Mouse (Mus musculus) ES-E14 (cell line): Measurements from ENCODE around the gene Nfkbie. TPM values are rescaled to one million over a fixed set of nuclear protein-coding genes. Genes with fewer than 3 reads are reported as not detected.

ENCODE experiments used
- DNase-seq: peaks from one replicate; pipeline ENCODE4 v3.0.0-alpha.2; 2013; ENCODE audit warnings: low read depth, low spot score
- H3K27ac ChIP-seq: 2 replicates; pipeline ENCODE4 v1.5.1; 2012; ENCODE audit warnings: low read depth, mild to moderate bottlenecking, low read length, moderate library complexity, mixed read lengths; ENCODE audit not compliant: poor library complexity, insufficient read depth, severe bottlenecking
- H3K36me3 ChIP-seq: 2 replicates; pipeline ENCODE4 v1.6.1; 2012; ENCODE audit warnings: mild to moderate bottlenecking, low read length, moderate library complexity, mixed read lengths; ENCODE audit not compliant: control insufficient read depth, poor library complexity, insufficient read depth, severe bottlenecking
- H3K4me1 ChIP-seq, 2 experiments: fragments of 150-350 bp in 1 of 2; sonication (generic) in 1 of 2; 2 replicates each; pipeline ENCODE4 v1.6.1; 2012; ENCODE audit warnings: low read length in 2 of 2, mild to moderate bottlenecking in 1 of 2, mixed read lengths in 1 of 2; ENCODE audit not compliant: control insufficient read depth in 2 of 2, insufficient read depth in 2 of 2, poor library complexity in 1 of 2
- H3K4me3 ChIP-seq, 2 experiments: fragments of 150-350 bp in 1 of 2; sonication (generic) in 1 of 2; 2 replicates each; pipeline ENCODE4 v1.5.1; 2012; ENCODE audit warnings: low read length in 2 of 2, low read depth in 1 of 2, mild to moderate bottlenecking in 1 of 2, mixed read lengths in 1 of 2; ENCODE audit not compliant: insufficient read depth in 1 of 2, poor library complexity in 1 of 2, severe bottlenecking in 1 of 2
- H3K9ac ChIP-seq: 2 replicates; pipeline ENCODE4 v1.6.1; 2012; ENCODE audit warnings: low read depth, mild to moderate bottlenecking, low read length, mixed read lengths; ENCODE audit not compliant: poor library complexity, insufficient read depth, severe bottlenecking
- H3K9me3 ChIP-seq: fragments of 150-350 bp; sonication (generic); 2 replicates; pipeline ENCODE4 v1.6.1; 2012; ENCODE audit warnings: low read depth, mild to moderate bottlenecking, low read length; ENCODE audit not compliant: control insufficient read depth, insufficient read depth
- CHD2 ChIP-seq: IDR thresholded peaks from 2 replicates; pipeline ENCODE4 v1.6.1; 2014; ENCODE audit warnings: mild to moderate bottlenecking, low read depth, low read length, inconsistent platforms
- HCFC1 ChIP-seq: IDR thresholded peaks from 2 replicates; pipeline ENCODE4 v1.6.1; 2012; ENCODE audit warnings: low read length, inconsistent platforms, borderline replicate concordance; ENCODE audit not compliant: insufficient read depth
- MAFK ChIP-seq: IDR thresholded peaks from 2 replicates; pipeline ENCODE4 v1.6.1; 2014; ENCODE audit warnings: mild to moderate bottlenecking, low read depth, low read length, inconsistent platforms; ENCODE audit not compliant: insufficient read depth
- ZC3H11A ChIP-seq: IDR thresholded peaks from 2 replicates; pipeline ENCODE4 v1.6.1; 2012; ENCODE audit warnings: low read depth, mild to moderate bottlenecking, inconsistent platforms, low read length, borderline replicate concordance
- ZNF384 ChIP-seq: IDR thresholded peaks from 2 replicates; pipeline ENCODE4 v1.6.1; 2012; ENCODE audit warnings: low read depth, low read length, inconsistent platforms
- in situ Hi-C, 2 experiments: fragments of 600-800 bp; cut with MboI; formaldehyde crosslinking; loops; one replicate each; pipeline ENCODE4 v1.15.1; 2025; ENCODE audit warnings: low sequenced_read_pairs in 2 of 2, inconsistent platforms in 1 of 2; ENCODE audit not compliant: unreplicated experiment in 2 of 2
- total RNA-seq: library from RNA; depleted of rRNA; stranded (reverse); fragments of 300-350 nt; gene quantifications from 2 replicates; pipeline ENCODE4 v1.2.3, GENCODE M21; 2012

Nfkbie gene
- total RNA-seq, 1 experiment: 2.2 TPM

DNA sequence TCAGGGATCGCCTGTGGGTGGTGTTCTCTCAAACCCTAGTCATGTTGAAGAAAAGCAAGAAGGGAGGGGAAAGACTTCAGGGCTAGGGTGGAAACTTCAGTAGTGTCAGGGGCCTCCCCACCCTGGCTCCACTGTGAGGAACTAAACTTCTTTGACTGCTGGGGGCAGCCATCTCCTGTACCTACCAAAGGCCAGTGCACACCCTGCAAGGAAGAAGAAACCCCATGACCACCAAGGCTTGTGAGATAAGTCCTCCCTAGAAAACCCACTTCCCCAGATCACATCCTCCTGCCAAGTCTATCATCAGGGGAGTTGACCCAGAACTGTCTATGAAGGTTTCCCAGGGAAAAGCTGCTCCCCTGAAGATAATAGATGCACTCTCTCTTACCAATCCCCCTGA, 1.1 kb upstream of the Nfkbie start:
- no peak for DNase-seq
- TF ChIP-seq HCFC1: no peak
- TF ChIP-seq MAFK: no peak
- no peak for TF ChIP-seq CHD2
- no peak for TF ChIP-seq ZNF384
- TF ChIP-seq ZC3H11A: no peak
- H3K27ac ChIP-seq: no peak overlapping the region
- H3K4me1 ChIP-seq: peaks cover 4 to 6% of the 10 kb centered on the region in 2 experiments; a peak in 3 of 4 replicates
- in situ Hi-C loops: loop anchor here (10.0 kb wide), 1 partner anchor 80 kb away; the partner anchor contains the start of gene Spats1 (in 2 of the 2)
- no peaks in the 10 kb centered on the region for H3K9me3 ChIP-seq
- H3K36me3 ChIP-seq: no peaks in the 10 kb centered on the region
- no peak overlapping the region for H3K4me3 ChIP-seq
- H3K9ac ChIP-seq: no peak overlapping the region

DNA sequence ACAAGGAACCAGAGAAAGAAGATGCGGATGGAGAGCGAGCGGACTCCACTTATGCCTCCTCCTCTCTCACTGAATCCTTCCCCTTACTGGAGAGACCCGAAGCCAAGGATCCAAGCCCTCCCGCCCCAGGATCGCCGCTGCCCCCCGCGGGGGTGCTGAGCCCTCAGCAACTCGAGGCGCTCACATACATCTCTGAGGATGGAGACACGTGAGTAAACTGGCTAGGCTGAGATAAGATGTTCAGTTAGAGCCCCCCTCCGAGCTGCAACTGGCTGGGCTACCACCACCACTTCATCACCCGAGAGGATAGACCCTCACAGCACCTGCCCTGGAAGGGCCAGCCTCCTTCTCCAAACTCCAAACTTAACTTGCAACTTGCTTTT, 595 bp downstream of the Nfkbie start:
- no peak for TF ChIP-seq CHD2
- TF ChIP-seq MAFK: no peak
- TF ChIP-seq HCFC1: no peak
- TF ChIP-seq ZC3H11A: no peak
- no peak for TF ChIP-seq ZNF384
- Histone ChIP-seq H3K9ac (peak overlapping the region; percentile 72), H3K9me3 (no peaks in the 10 kb centered on the region), H3K4me1 (peaks cover 4 to 6% of the 10 kb centered on the region in 2 experiments; a peak in 3 of 4 replicates), H3K4me3 (peak overlapping the region; percentile 78 to 86), H3K27ac (no peak overlapping the region), H3K36me3 (no peaks in the 10 kb centered on the region)
- in situ Hi-C loops: loop anchor here (10.0 kb wide), 1 partner anchor 81 kb away; the partner anchor contains the start of gene Spats1 (in 2 of the 2)
- DNase-seq: no peak

DNA sequence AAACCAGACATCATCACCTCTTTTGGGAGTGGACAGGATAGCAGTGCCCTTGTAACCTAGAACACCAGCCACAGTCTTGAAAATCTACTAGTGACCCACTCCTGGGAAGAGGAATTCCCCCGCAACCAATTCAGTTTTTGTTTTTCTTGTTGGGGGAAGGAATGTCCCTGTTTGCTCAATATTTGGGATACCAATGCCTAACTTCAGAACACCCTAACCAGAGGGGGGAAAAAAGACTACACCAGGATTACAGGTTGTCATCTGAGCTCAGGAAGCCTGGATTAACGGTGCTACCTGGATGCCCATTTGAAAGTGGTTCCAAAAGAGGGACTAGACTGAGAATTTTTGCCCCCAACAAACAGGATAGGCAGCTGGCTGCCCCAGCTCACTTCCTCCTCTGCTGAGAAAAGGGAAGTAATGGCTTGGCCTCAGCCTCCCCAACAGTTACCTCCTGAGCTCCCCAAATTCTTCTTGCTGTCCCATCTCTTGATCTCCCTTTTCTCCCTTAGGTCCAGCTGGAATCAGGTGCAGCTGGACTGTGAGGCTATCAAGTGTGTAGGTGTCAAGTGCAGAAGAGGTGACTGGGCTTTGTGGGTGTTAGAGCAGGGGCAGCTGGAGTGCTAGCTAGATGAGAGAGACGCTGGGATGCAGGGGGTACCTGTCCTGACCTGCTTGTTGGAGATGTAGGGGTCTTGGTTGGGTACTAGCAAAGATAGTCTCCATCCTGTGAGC, 1.2 kb downstream of the Nfkbie start:
- TF ChIP-seq HCFC1 (no peak), MAFK (no peak), ZC3H11A (no peak), CHD2 (no peak), ZNF384 (no peak)
- Histone ChIP-seq H3K27ac (no peak overlapping the region), H3K9ac (no peak overlapping the region), H3K9me3 (no peaks in the 10 kb centered on the region), H3K4me3 (peak overlapping the region in 1 of 2 experiments; percentile 86; a peak in 1 of 4 replicates), H3K4me1 (peaks cover 4 to 6% of the 10 kb centered on the region in 2 experiments; a peak in 3 of 4 replicates), H3K36me3 (no peaks in the 10 kb centered on the region)
- in situ Hi-C loops: loop anchor here (10.0 kb wide), 1 partner anchor 82 kb away; the partner anchor contains the start of gene Spats1 (in 2 of the 2)
- DNase-seq: no peak

DNA sequence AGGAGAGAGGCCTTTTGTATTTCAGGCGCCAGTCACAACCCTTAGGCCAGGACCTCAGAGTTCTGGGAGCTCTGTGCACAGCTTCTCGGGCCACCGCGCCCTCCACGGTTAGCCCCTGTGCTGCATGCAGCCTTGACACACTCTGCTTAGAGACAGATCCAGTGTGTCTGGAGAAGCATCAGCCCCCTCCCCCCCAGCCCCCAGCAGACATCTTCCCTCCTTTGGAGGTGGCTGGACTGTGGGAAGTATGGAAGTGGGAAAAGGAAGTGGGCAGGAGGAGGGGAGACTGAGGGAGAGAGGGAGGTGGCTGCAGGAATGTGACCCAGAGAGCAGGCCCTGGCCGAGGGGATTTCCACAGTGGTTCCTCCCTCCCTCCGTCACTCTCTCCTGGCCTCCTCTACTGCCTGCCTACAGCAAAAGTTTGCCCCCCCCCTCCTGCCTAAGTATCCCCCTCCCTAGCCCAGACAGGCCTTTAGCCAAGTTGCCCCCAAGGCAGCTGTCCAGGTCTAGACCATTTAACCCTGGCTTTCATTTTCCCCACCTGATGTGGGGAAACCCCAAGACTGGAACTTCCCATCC, 1.8 kb downstream of the Nfkbie start:
- Histone ChIP-seq H3K9ac (no peak overlapping the region), H3K9me3 (no peaks in the 10 kb centered on the region), H3K4me3 (no peak overlapping the region), H3K27ac (no peak overlapping the region), H3K36me3 (no peaks in the 10 kb centered on the region), H3K4me1 (peaks cover 4% of the 10 kb centered on the region in 2 experiments; a peak in 3 of 4 replicates)
- no peak for DNase-seq
- TF ChIP-seq ZC3H11A (no peak), CHD2 (no peak), HCFC1 (no peak), MAFK (no peak), ZNF384 (no peak)
- in situ Hi-C loops: loop anchor here (10.0 kb wide), 1 partner anchor 83 kb away; the partner anchor contains the start of gene Spats1 (in 2 of the 2)
